In the genomic region with DNA sequence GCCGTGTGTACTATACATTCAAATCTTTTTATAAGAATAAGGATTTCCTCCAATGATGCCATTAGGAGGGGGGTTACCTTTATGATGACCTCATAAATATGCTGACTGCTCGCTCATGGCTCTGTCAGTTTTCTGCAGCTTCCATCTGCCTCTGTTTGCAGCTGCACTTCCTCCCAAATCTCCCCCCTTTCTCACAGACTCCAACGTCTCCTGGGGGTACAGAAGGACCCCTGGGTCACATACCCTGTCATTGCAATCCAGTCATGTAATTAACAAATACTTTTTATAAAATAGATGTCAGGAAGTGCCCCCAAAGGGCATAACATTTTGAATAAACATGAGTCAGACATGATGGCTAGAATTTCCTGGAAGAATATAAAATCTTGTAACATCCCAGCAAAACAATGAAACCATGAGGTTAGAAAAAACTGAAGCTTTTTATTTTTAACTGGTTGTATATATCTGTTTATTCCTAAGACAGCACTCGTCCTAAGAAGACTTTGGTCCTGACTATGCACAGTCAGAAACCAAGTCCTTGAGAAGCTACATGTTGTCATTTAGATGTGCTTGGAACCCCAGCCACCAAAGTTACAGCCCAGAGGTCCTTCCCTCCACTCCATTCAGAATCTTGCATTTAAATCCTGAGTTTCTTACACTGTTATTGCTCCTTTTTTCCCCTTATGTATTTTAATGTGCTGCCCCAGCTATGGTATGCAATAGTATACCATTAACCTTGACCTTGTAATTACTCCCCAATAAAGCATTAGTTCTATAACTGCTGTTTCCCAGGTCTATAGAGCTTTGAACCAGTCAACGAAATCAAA, we compare ENCODE assay signal across 10 mouse cellular contexts.
A peak's percentile ranks its signal among the peaks of the same experiment; 100 is the strongest.
DNase-seq lines count a peak whose midpoint lies in the region; ATAC-seq and TF ChIP-seq lines count a peak whose summit lies in the region.
"Had no signal": no experiment of that assay in that cellular context is flagged by ENCODE, and none has a peak within 500 bp of the region (broad histone marks: within the 10 kb centered on the region; RNA-seq: fewer than 3 reads in every experiment).

No protein-coding gene starts in this region.

- H3K27me3 ChIP-seq in limb, embryonic 14.5 days (ENCODE audit: control insufficient read depth, insufficient read depth, low read length), result no peaks in the 10 kb centered on the region
- no peaks in the 10 kb centered on the region for H3K27me3 ChIP-seq in limb, embryonic 10.5 days (ENCODE audit: low read depth, poor library complexity, severe bottlenecking)
- no peaks in the 10 kb centered on the region for H3K27me3 ChIP-seq in hindbrain, embryonic 12.5 days
- H3K27me3 ChIP-seq in kidney, embryonic 14.5 days (ENCODE audit: control insufficient read depth, insufficient read depth, low read length), result no peaks in the 10 kb centered on the region
- no peaks in the 10 kb centered on the region for H3K27me3 ChIP-seq in midbrain, postnatal 0 days (ENCODE audit: insufficient read depth, low read length)

- H3K27ac ChIP-seq in limb, embryonic 14.5 days (replicated peaks; ENCODE audit: low read depth, low read length), result no peak overlapping the region
- no peak overlapping the region for H3K27ac ChIP-seq in limb, embryonic 10.5 days
- no peak overlapping the region for H3K27ac ChIP-seq in hindbrain, embryonic 12.5 days
- peak overlapping the region; percentile 55; the same call in 1 of the 2 replicates for H3K27ac ChIP-seq in kidney, embryonic 14.5 days (ENCODE audit: low read depth, low read length)
- H3K27ac ChIP-seq in midbrain, postnatal 0 days (ENCODE audit: low read depth, low read length), result no peak overlapping the region
- H3K27ac ChIP-seq: liver, embryonic 14.5 days had no signal

- ATAC-seq in limb, embryonic 14.5 days (ENCODE audit: low FRiP score, low read depth), result no peak
- peak; percentile 77 for ATAC-seq in hindbrain, embryonic 12.5 days (ENCODE audit: low FRiP score)
- ATAC-seq in kidney, embryonic 14.5 days (ENCODE audit: low FRiP score, low TSS enrichment), result no peak
- no peak; the same call in 1 of the 2 replicates for ATAC-seq in midbrain, postnatal 0 days (ENCODE audit: low FRiP score)

- no peak overlapping the region for H3K9ac ChIP-seq in limb, embryonic 14.5 days (ENCODE audit: low read depth, low read length, severe bottlenecking)
- H3K9ac ChIP-seq in hindbrain, embryonic 12.5 days, result no peak overlapping the region
- no peak overlapping the region for H3K9ac ChIP-seq in kidney, embryonic 14.5 days (ENCODE audit: low read depth, low read length)
- H3K9ac ChIP-seq in midbrain, postnatal 0 days (replicated peaks; ENCODE audit: low read length, poor library complexity, severe bottlenecking), result no peak overlapping the region; the same call in 1 of the 2 replicates
- H3K9ac ChIP-seq: liver, embryonic 14.5 days had no signal

- H3K9me3 ChIP-seq in limb, embryonic 14.5 days (ENCODE audit: control insufficient read depth, low read length), result no peaks in the 10 kb centered on the region
- H3K9me3 ChIP-seq in limb, embryonic 10.5 days (replicated peaks), result no peaks in the 10 kb centered on the region
- H3K9me3 ChIP-seq in hindbrain, embryonic 12.5 days (replicated peaks), result no peaks in the 10 kb centered on the region
- no peaks in the 10 kb centered on the region for H3K9me3 ChIP-seq in kidney, embryonic 14.5 days (ENCODE audit: control insufficient read depth, low read length)
- no peaks in the 10 kb centered on the region for H3K9me3 ChIP-seq in midbrain, postnatal 0 days (ENCODE audit: low read length)

- TF ChIP-seq CTCF in midbrain, postnatal 0 days (IDR thresholded peaks at IDR 0.05), result no peak

- H3K4me1 ChIP-seq in limb, embryonic 14.5 days (ENCODE audit: control insufficient read depth, insufficient read depth, low read length), result no peaks in the 10 kb centered on the region
- H3K4me1 ChIP-seq in limb, embryonic 10.5 days, result peaks cover 15% of the 10 kb centered on the region
- H3K4me1 ChIP-seq in hindbrain, embryonic 12.5 days, result peaks cover 11% of the 10 kb centered on the region
- H3K4me1 ChIP-seq in kidney, embryonic 14.5 days (ENCODE audit: control insufficient read depth, insufficient read depth, low read length), result no peaks in the 10 kb centered on the region
- H3K4me1 ChIP-seq in midbrain, postnatal 0 days (ENCODE audit: insufficient read depth, low read length), result no peaks in the 10 kb centered on the region

- no peaks in the 10 kb centered on the region for H3K36me3 ChIP-seq in limb, embryonic 14.5 days (ENCODE audit: control insufficient read depth, insufficient read depth, low read length)
- H3K36me3 ChIP-seq in limb, embryonic 10.5 days, result no peaks in the 10 kb centered on the region
- no peaks in the 10 kb centered on the region for H3K36me3 ChIP-seq in hindbrain, embryonic 12.5 days
- H3K36me3 ChIP-seq in kidney, embryonic 14.5 days (ENCODE audit: control insufficient read depth, insufficient read depth, low read length), result no peaks in the 10 kb centered on the region
- no peaks in the 10 kb centered on the region for H3K36me3 ChIP-seq in midbrain, postnatal 0 days (ENCODE audit: insufficient read depth, low read length)

- H3K4me3 ChIP-seq in limb, embryonic 14.5 days (replicated peaks; ENCODE audit: low read length), result no peak overlapping the region
- no peak overlapping the region for H3K4me3 ChIP-seq in limb, embryonic 10.5 days
- no peak overlapping the region for H3K4me3 ChIP-seq in hindbrain, embryonic 12.5 days
- no peak overlapping the region for H3K4me3 ChIP-seq in kidney, embryonic 14.5 days (ENCODE audit: low read length)
- no peak overlapping the region for H3K4me3 ChIP-seq in midbrain, postnatal 0 days (ENCODE audit: low read depth, low read length)

- 19% methylated on average over 5 of the region's 5 CpGs for WGBS in limb, embryonic 14.5 days
- 54% methylated on average over 5 of the region's 5 CpGs for WGBS in limb, embryonic 10.5 days
- WGBS in hindbrain, embryonic 12.5 days, result 41% methylated on average over 5 of the region's 5 CpGs
- 38% methylated on average over 5 of the region's 5 CpGs for WGBS in kidney, embryonic 14.5 days
- 42% methylated on average over 5 of the region's 5 CpGs for WGBS in midbrain, postnatal 0 days

- TF ChIP-seq POLR2A in limb, embryonic 14.5 days (IDR thresholded peaks at IDR 0.05; ENCODE audit: borderline replicate concordance, extremely low read depth, insufficient read depth, insufficient read length), result no peak

- no peak overlapping the region for H3K4me2 ChIP-seq in limb, embryonic 14.5 days (replicated peaks; ENCODE audit: low read depth, low read length, severe bottlenecking)
- 0 out of 2 replicates have a peak overlapping the region, but pooled peaks have one; percentile 11 for H3K4me2 ChIP-seq in hindbrain, embryonic 12.5 days (replicated peaks)
- no peak overlapping the region for H3K4me2 ChIP-seq in kidney, embryonic 14.5 days (replicated peaks; ENCODE audit: low read depth, low read length)
- H3K4me2 ChIP-seq in midbrain, postnatal 0 days (ENCODE audit: low read depth, low read length, poor library complexity, severe bottlenecking), result 0 out of 2 replicates have a peak overlapping the region, but pooled peaks have one; percentile 9
- H3K4me2 ChIP-seq: heart, embryonic 11.5 days had no signal

- DNase-seq in limb, embryonic 14.5 days (ENCODE audit: low spot score), result peak; percentile 9
- DNase-seq in limb, embryonic 10.5 days (ENCODE audit: low spot score), result no peak
- DNase-seq in midbrain, postnatal 0 days (ENCODE audit: low spot score), result no peak
- DNase-seq in spleen, postnatal 14 days (ENCODE audit: low spot score in 2 of 2), result no peak
- no peak for DNase-seq in right cerebral cortex, postnatal 14 days
- DNase-seq: right cerebral cortex, postnatal 25 days had no signal

Comparison
In these comparisons a context has a peak if more than half of its experiments do, and no peak if none do; other contexts are left out.
1. H3K4me2 ChIP-seq: peak in hindbrain, embryonic 12.5 days (single experiment) and midbrain, postnatal 0 days (single experiment); none in limb, embryonic 14.5 days (single experiment) and kidney, embryonic 14.5 days (single experiment).